Mouse (Mus musculus) heart, postnatal 36 days (tissue): Measurements from ENCODE around the gene Jmjd8. TPM values are rescaled to one million over a fixed set of nuclear protein-coding genes. Genes with fewer than 3 reads are reported as not detected.

Source experiments
- DNase-seq, 2 experiments: peaks; one replicate each; pipeline ENCODE4 v3.0.0; 2021 to 2022
- intact Hi-C: fragments of 180-260 bp; cut with DNase I; formaldehyde crosslinking; loops from one replicate; pipeline ENCODE4 v1.15.1; 2025
- total RNA-seq, 2 experiments: library from RNA; stranded (reverse); gene quantifications; 2 replicates each; pipeline ENCODE4 v1.2.3; 2021

Gene Jmjd8
- total RNA-seq, 2 experiments from 2014 or later = 30.8 to 35.3 TPM

- no peak for DNase-seq
- intact Hi-C loops = no loop called here
These were observed 3.0 kb downstream of the Jmjd8 start for GRCm38 (mm10) chr17:25831451-25832281.

GRCm38 (mm10) chr17:25832436-25833290 lies 4.0 kb downstream of the Jmjd8 start:
- intact Hi-C loops = no loop called here
- DNase-seq = peak; percentile 99 to 100

- DNase-seq = peak in 1 of 2 experiments; percentile 90
- intact Hi-C loops = no loop called here
These were observed 4.6 kb downstream of the Jmjd8 start, which contains the start of gene Stub1 for GRCm38 (mm10) chr17:25833291-25833663. Stub1 (minus strand) TSS chr17:25833404.

GRCm38 (mm10) chr17:25833961-25834594 lies 5.4 kb downstream of the Jmjd8 start:
- DNase-seq = peak in 1 of 2 experiments; percentile 25
- intact Hi-C loops = no loop called here

- intact Hi-C loops = no loop called here
These were observed 6.0 kb downstream of the Jmjd8 start for GRCm38 (mm10) chr17:25834595-25835222.

GRCm38 (mm10) chr17:25835301-25835700 lies 6.6 kb downstream of the Jmjd8 start:
- intact Hi-C loops = no loop called here
- no peak for DNase-seq

More at GRCm38 (mm10) chr17:25834595-25835222, 6.0 kb downstream of the Jmjd8 start:
- no peak for DNase-seq

GRCm38 (mm10) chr17:25835816-25836215 lies 7.1 kb downstream of the Jmjd8 start:
- DNase-seq = no peak
- intact Hi-C loops = no loop called here

- intact Hi-C loops = no loop called here
- peak in 1 of 2 experiments; percentile 27 for DNase-seq
These were observed 7.9 kb downstream of the Jmjd8 start for GRCm38 (mm10) chr17:25836397-25837075.

GRCm38 (mm10) chr17:25837076-25837410 lies 8.4 kb downstream of the Jmjd8 start, which contains the start of gene Rhbdl1:
Rhbdl1 (minus strand) TSS chr17:25837295.
- peak; percentile 64 to 67 for DNase-seq
- intact Hi-C loops = no loop called here

- DNase-seq = no peak
- intact Hi-C loops = no loop called here
These were observed 8.9 kb downstream of the Jmjd8 start for GRCm38 (mm10) chr17:25837533-25837932.

GRCm38 (mm10) chr17:25838904-25839303 lies 10.2 kb downstream of the Jmjd8 start:
- intact Hi-C loops = no loop called here
- no peak for DNase-seq

- intact Hi-C loops = no loop called here
- DNase-seq = no peak
These were observed 11.0 kb downstream of the Jmjd8 start for GRCm38 (mm10) chr17:25839455-25840235.

GRCm38 (mm10) chr17:25840519-25840918 lies 11.9 kb downstream of the Jmjd8 start:
- DNase-seq = no peak
- intact Hi-C loops = no loop called here

GRCm38 (mm10) chr17:25841117-25841880 lies 12.6 kb downstream of the Jmjd8 start, which contains the start of gene Gm20683:
Gm20683 (minus strand) TSS chr17:25841763.
- no peak for DNase-seq
- intact Hi-C loops = no loop called here

GRCm38 (mm10) chr17:25842509-25842908 lies 13.8 kb downstream of the Jmjd8 start:
- no peak for DNase-seq
- intact Hi-C loops = no loop called here

GRCm38 (mm10) chr17:25843122-25843521 lies 14.5 kb downstream of the Jmjd8 start:
- intact Hi-C loops = no loop called here
- DNase-seq = no peak

- DNase-seq = no peak
- intact Hi-C loops = loop anchor here (2.0 kb wide), 1 partner anchor 25 kb away; the partner anchor contains the start of gene Mcrip2
These were observed 15.1 kb downstream of the Jmjd8 start for GRCm38 (mm10) chr17:25843636-25844395.
